Mouse (Mus musculus) frontal cortex, postnatal 14 days (tissue): ENCODE measurements at regions not wholly inside any gene's neighbourhood (a gene's known extent, or its start where the extent isn't known, plus 50 kb on each side); places are given as distances from the start of the nearest gene placed in this dataset.

Experiments used
- DNase-seq, 2 experiments: peaks; one replicate each; pipeline ENCODE4 v3.0.0; 2022; ENCODE audit warnings: low spot score in 2 of 2

- no peak for DNase-seq
These were observed 558.0 kb upstream of the Alcam start for GRCm38 (mm10) chr16:53011847-53012246.

- DNase-seq: no peak
These were observed 535.1 kb upstream of the Alcam start for GRCm38 (mm10) chr16:52988852-52989397.

GRCm38 (mm10) chr16:52984336-52984735 is 530.5 kb upstream of the Alcam start:
- no peak for DNase-seq

GRCm38 (mm10) chr16:52980995-52981394 is 527.1 kb upstream of the Alcam start:
- no peak for DNase-seq

GRCm38 (mm10) chr16:52972811-52973210 is 518.9 kb upstream of the Alcam start:
- no peak for DNase-seq

- DNase-seq: no peak
These were observed 493.8 kb upstream of the Alcam start for GRCm38 (mm10) chr16:52947679-52948078.

- no peak for DNase-seq
These were observed 480.9 kb upstream of the Alcam start for GRCm38 (mm10) chr16:52934749-52935148.

GRCm38 (mm10) chr16:52931978-52932377 is 478.1 kb upstream of the Alcam start:
- no peak for DNase-seq

- no peak for DNase-seq
These were observed 438.8 kb upstream of the Alcam start for GRCm38 (mm10) chr16:52892467-52893255.

GRCm38 (mm10) chr16:52879463-52880114 is 425.7 kb upstream of the Alcam start:
- DNase-seq: no peak

- DNase-seq: no peak
These were observed 414.0 kb upstream of the Alcam start for GRCm38 (mm10) chr16:52867833-52868232.

- no peak for DNase-seq
These were observed 409.7 kb upstream of the Alcam start for GRCm38 (mm10) chr16:52863554-52863953.

- DNase-seq: no peak
These were observed 407.4 kb upstream of the Alcam start for GRCm38 (mm10) chr16:52861263-52861662.

GRCm38 (mm10) chr16:52858441-52859209 is 404.8 kb upstream of the Alcam start:
- DNase-seq: no peak

- no peak for DNase-seq
These were observed 397.3 kb upstream of the Alcam start for GRCm38 (mm10) chr16:52851129-52851528.

GRCm38 (mm10) chr16:52818976-52819375 is 365.1 kb upstream of the Alcam start:
- no peak for DNase-seq

- no peak for DNase-seq
These were observed 357.3 kb upstream of the Alcam start for GRCm38 (mm10) chr16:52811219-52811618.

GRCm38 (mm10) chr16:52804365-52804764 is 350.5 kb upstream of the Alcam start:
- DNase-seq: no peak

GRCm38 (mm10) chr16:52799715-52800392 is 346.0 kb upstream of the Alcam start:
- DNase-seq: no peak

GRCm38 (mm10) chr16:52795184-52795583 is 341.3 kb upstream of the Alcam start:
- DNase-seq: no peak

- no peak for DNase-seq
These were observed 336.1 kb upstream of the Alcam start for GRCm38 (mm10) chr16:52789946-52790345.

GRCm38 (mm10) chr16:52747744-52748143 is 293.9 kb upstream of the Alcam start:
- no peak for DNase-seq
